Mouse (Mus musculus): Measurements from ENCODE around the gene Coro7.

- TF ChIP-seq CTCF (IDR thresholded peaks at IDR 0.05; ENCODE audit: control insufficient read depth, insufficient read depth, insufficient replicate concordance, low read depth, low read length), result no peak
- no peak for TF ChIP-seq POLR2A (IDR thresholded peaks at IDR 0.05; ENCODE audit: control insufficient read depth, low read depth, low read length)
Measured at GRCm38 (mm10) chr16:4583807-4584206, 95.8 kb downstream of the Coro7 start.
